Mouse (Mus musculus): ENCODE data around the gene Tmem106c. TPM values are rescaled to one million over a fixed set of nuclear protein-coding genes. Genes with fewer than 3 reads are reported as not detected.

Gene Tmem106c
- 41.5 and 44.9 TPM in 2 replicates for polyA plus RNA-seq (2016; fragmentation: Nextera tagmentation; extraction: Ambion mirVana)

DNA sequence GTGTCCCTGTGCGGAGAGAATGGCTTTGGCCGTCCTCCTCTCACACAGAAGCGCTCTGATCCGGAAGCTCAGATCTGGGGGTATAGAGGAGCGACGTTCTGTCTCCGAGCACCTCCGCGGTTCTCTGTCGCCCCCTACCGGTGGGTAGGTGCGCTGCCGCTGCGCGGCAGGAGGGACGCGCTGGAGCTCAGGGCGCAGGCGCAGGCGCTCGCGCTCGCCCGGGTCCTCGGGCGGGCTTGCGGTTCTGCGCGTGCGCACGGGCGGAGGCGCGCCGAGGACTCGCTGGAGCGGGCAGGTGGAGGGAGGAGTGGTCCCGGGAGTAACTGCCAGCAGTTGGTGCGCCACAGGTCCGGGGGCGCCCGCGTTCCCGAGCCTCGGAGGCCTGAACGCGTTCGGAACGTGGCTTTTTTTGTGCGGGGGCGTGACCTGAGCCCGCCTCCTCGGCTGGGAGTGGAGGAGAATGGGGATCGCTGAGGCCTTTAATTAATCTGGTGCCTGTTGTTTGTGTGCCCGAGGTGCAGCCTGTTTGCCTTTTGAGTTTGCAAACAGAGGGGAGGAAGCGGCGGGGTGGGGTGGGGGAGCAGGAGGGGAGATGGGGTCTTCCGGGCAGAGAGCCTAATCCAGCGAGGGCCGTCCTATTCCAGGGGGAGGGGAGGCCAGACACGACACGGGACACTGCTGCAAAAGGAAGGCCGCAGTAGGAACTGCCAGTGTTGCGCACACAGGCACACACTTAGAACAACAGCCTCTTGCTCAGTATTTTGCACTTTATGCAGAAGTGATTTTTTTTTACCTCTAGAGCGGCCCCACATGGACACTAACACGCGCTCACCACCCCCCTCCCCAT is at the start of gene Tmem106c:
Gene Tmem106c, plus strand, starts transcription at position 212 of the 847 bp plus-strand sequence.
- Histone ChIP-seq H3K9me3 (no peaks in the 10 kb centered on the region), H3K36me3 (replicated peaks) (no peaks in the 10 kb centered on the region), H3K27me3 (peaks cover 10% of the 10 kb centered on the region), H3K4me1 (peaks cover 21% of the 10 kb centered on the region), H3K27ac (peak within 1 kb of the TSS; percentile 89), H3K9ac (peak within 1 kb of the TSS; percentile 68), H3K4me3 (replicated peaks) (peak within 1 kb of the TSS; percentile 58), H3K4me2 (peak within 1 kb of the TSS; percentile 78)
- WGBS = under 1% methylated on average over 67 of the region's 67 CpGs
- peak; percentile 95 for ATAC-seq (ENCODE audit: low FRiP score)

- Histone ChIP-seq H3K9ac (no peak overlapping the region), H3K27me3 (peaks cover 9% of the 10 kb centered on the region), H3K4me1 (peaks cover 15% of the 10 kb centered on the region), H3K27ac (no peak overlapping the region), H3K36me3 (replicated peaks) (no peaks in the 10 kb centered on the region), H3K4me3 (replicated peaks) (no peak overlapping the region), H3K9me3 (no peaks in the 10 kb centered on the region), H3K4me2 (peak overlapping the region; percentile 6; the same call in 1 of the 2 replicates)
- no peak for ATAC-seq (ENCODE audit: low FRiP score)
- WGBS = 14% methylated on average over 9 of the region's 9 CpGs
Observed at GRCm38 (mm10) chr15:97914331-97914747, 49.7 kb upstream of the Tmem106c start.

DNA sequence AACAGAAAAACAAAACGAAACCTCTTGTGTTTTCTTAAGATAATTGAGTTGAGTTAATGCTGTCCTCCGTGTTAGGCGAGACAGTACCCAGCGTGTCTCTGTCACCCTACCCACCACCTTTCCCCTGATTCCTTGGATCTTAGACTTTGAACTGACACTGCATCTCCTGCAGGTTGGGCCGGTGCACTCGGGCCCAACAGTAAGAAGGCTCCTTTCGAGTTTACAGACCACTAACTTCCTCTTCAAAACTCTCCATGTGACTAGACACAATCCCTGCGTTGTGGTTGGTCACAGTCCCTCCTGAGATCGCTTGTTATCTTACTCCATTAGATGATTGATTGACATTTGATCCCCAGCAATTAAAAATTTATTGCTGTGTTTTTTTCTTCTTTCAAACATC is 46.0 kb upstream of the Tmem106c start:
- Histone ChIP-seq H3K27ac (no peak overlapping the region), H3K4me3 (replicated peaks) (no peak overlapping the region), H3K9me3 (no peaks in the 10 kb centered on the region), H3K9ac (no peak overlapping the region), H3K27me3 (no peaks in the 10 kb centered on the region), H3K36me3 (replicated peaks) (no peaks in the 10 kb centered on the region), H3K4me2 (no peak overlapping the region), H3K4me1 (peaks cover 15% of the 10 kb centered on the region)
- WGBS = 85% methylated on average over 9 of the region's 9 CpGs
- no peak for ATAC-seq (ENCODE audit: low FRiP score)

- Histone ChIP-seq H3K9ac (no peak overlapping the region), H3K4me3 (replicated peaks) (no peak overlapping the region), H3K27ac (no peak overlapping the region), H3K4me2 (no peak overlapping the region), H3K9me3 (no peaks in the 10 kb centered on the region), H3K4me1 (peaks cover 8% of the 10 kb centered on the region), H3K36me3 (replicated peaks) (no peaks in the 10 kb centered on the region), H3K27me3 (no peaks in the 10 kb centered on the region)
- 93% methylated on average over 7 of the region's 7 CpGs for WGBS
- ATAC-seq (ENCODE audit: low FRiP score) = no peak
Observed at GRCm38 (mm10) chr15:97919217-97919616, 44.8 kb upstream of the Tmem106c start.

DNA sequence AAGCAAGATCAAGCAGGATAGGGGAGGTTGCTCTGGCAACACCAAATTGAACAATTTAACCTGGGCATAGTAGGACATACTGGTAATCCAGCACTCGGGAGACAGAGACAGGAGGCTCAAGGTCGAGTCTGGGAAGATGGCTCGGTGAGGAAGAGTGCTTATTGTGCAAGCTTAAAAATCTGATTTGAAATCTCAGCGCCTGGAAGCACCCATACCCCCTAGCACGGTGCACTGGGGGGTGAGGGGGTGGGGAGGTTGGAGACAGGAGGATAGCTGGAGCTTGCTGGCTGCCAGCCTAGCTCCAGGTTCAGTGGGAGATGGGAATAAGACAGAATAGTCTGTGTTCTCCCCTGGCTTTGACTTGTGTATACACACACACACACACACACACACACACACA is 43.7 kb upstream of the Tmem106c start:
- no peaks in the 10 kb centered on the region for H3K9me3 ChIP-seq
- H3K27me3 ChIP-seq = no peaks in the 10 kb centered on the region
- no peak overlapping the region for H3K4me2 ChIP-seq
- H3K4me1 ChIP-seq = no peaks in the 10 kb centered on the region
- no peak overlapping the region for H3K9ac ChIP-seq
- WGBS = 78% methylated on average over 5 of the region's 5 CpGs
- H3K4me3 ChIP-seq (replicated peaks) = no peak overlapping the region
- H3K27ac ChIP-seq = no peak overlapping the region
- no peaks in the 10 kb centered on the region for H3K36me3 ChIP-seq (replicated peaks)
- ATAC-seq (ENCODE audit: low FRiP score) = no peak

GRCm38 (mm10) chr15:97921796-97922195 is 42.2 kb upstream of the Tmem106c start:
- Histone ChIP-seq H3K27me3 (no peaks in the 10 kb centered on the region), H3K36me3 (replicated peaks) (no peaks in the 10 kb centered on the region), H3K4me3 (replicated peaks) (no peak overlapping the region), H3K27ac (no peak overlapping the region), H3K9me3 (no peaks in the 10 kb centered on the region), H3K4me2 (no peak overlapping the region), H3K9ac (no peak overlapping the region), H3K4me1 (no peaks in the 10 kb centered on the region)
- ATAC-seq (ENCODE audit: low FRiP score) = no peak
- WGBS = 93% methylated on average over 9 of the region's 9 CpGs

DNA sequence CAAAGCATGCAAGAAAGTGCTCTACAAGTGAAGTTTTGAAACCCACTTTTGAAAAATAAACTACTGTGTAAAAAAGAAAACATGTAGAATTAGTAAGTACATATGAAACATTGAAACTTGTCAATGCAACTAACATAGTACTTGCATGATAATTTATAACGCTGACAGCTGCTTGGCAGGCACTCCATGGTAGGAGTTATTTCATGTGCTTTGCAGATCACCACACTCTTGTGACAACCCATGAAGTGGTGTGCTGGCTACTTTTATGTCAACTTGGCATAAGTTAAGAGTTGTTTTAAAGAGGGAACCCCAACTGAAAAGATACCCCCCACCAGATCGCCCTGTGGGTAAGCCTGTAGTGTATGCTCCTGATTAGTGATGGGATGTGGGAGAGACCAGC is 41.6 kb upstream of the Tmem106c start:
- no peaks in the 10 kb centered on the region for H3K4me1 ChIP-seq
- no peak overlapping the region for H3K4me2 ChIP-seq
- no peak overlapping the region for H3K4me3 ChIP-seq (replicated peaks)
- no peak for ATAC-seq (ENCODE audit: low FRiP score)
- no peaks in the 10 kb centered on the region for H3K9me3 ChIP-seq
- WGBS = 92% methylated on average over 2 of the region's 2 CpGs
- H3K36me3 ChIP-seq (replicated peaks) = no peaks in the 10 kb centered on the region
- no peak overlapping the region for H3K9ac ChIP-seq
- no peaks in the 10 kb centered on the region for H3K27me3 ChIP-seq
- no peak overlapping the region for H3K27ac ChIP-seq

DNA sequence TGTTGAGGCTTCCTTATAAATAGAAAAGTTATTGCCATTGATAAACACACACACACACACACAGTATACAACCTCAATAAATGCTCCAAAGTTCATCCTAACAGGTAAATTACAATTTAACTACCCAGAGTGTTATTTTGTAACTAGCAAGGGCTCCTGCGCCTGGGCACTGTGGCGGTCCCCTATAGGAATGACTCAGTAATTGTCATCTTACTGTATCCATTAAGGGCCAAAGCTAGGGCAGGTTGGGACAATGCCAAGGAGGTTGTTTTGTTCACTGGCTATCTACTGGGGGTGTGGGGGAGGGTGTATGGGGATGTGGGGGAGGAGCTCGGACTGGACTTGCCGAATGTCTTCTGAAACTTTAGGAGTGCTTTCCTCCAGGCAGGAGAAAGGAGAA is 37.0 kb upstream of the Tmem106c start:
- no peak overlapping the region for H3K9ac ChIP-seq
- H3K4me3 ChIP-seq (replicated peaks) = no peak overlapping the region
- H3K36me3 ChIP-seq (replicated peaks) = no peaks in the 10 kb centered on the region
- no peak overlapping the region for H3K27ac ChIP-seq
- H3K4me1 ChIP-seq = no peaks in the 10 kb centered on the region
- 61% methylated on average over 4 of the region's 4 CpGs for WGBS
- H3K9me3 ChIP-seq = no peaks in the 10 kb centered on the region
- H3K4me2 ChIP-seq = no peak overlapping the region
- no peaks in the 10 kb centered on the region for H3K27me3 ChIP-seq
- ATAC-seq (ENCODE audit: low FRiP score) = no peak

GRCm38 (mm10) chr15:97927821-97928220 is 36.2 kb upstream of the Tmem106c start:
- no peaks in the 10 kb centered on the region for H3K9me3 ChIP-seq
- no peaks in the 10 kb centered on the region for H3K4me1 ChIP-seq
- WGBS = 85% methylated on average over 6 of the region's 6 CpGs

GRCm38 (mm10) chr15:97929259-97929824 is 34.7 kb upstream of the Tmem106c start:
- no peaks in the 10 kb centered on the region for H3K9me3 ChIP-seq
- no peaks in the 10 kb centered on the region for H3K36me3 ChIP-seq (replicated peaks)
- H3K27ac ChIP-seq = no peak overlapping the region
- no peaks in the 10 kb centered on the region for H3K27me3 ChIP-seq
- H3K9ac ChIP-seq = no peak overlapping the region
- no peak overlapping the region for H3K4me3 ChIP-seq (replicated peaks)
- no peak overlapping the region for H3K4me2 ChIP-seq
- no peaks in the 10 kb centered on the region for H3K4me1 ChIP-seq
- 73% methylated on average over 13 of the region's 13 CpGs for WGBS
- ATAC-seq (ENCODE audit: low FRiP score) = no peak

More at GRCm38 (mm10) chr15:97927821-97928220, 36.2 kb upstream of the Tmem106c start:
- no peak for ATAC-seq (ENCODE audit: low FRiP score)
- Histone ChIP-seq H3K27me3 (no peaks in the 10 kb centered on the region), H3K36me3 (replicated peaks) (no peaks in the 10 kb centered on the region), H3K9ac (no peak overlapping the region), H3K27ac (no peak overlapping the region), H3K4me3 (replicated peaks) (no peak overlapping the region), H3K4me2 (no peak overlapping the region)

DNA sequence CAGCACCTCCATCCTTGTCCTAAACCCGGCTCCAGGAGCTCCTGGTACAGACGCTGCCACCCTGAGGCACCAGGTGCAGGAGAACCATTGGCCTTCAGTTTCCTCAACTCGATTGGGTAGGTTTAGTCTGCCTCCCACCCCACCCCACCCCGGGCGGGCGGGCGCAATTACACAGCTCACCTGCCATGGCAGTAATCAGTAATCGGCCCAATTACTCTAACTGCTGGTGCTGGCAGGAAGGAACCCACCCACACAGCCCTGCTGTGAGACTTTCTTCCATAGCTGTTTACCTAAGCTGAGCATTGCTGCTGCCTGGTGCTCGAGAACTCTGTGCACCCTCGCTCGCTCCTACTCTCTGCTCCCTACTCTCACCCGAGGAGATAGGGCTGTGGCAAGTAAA is 31.6 kb upstream of the Tmem106c start:
- Histone ChIP-seq H3K4me1 (no peaks in the 10 kb centered on the region), H3K36me3 (replicated peaks) (no peaks in the 10 kb centered on the region), H3K4me2 (no peak overlapping the region), H3K27me3 (no peaks in the 10 kb centered on the region), H3K9ac (no peak overlapping the region), H3K27ac (no peak overlapping the region), H3K4me3 (replicated peaks) (no peak overlapping the region), H3K9me3 (no peaks in the 10 kb centered on the region)
- no peak for ATAC-seq (ENCODE audit: low FRiP score)
- 91% methylated on average over 12 of the region's 12 CpGs for whole genome bisulfite sequencing

DNA sequence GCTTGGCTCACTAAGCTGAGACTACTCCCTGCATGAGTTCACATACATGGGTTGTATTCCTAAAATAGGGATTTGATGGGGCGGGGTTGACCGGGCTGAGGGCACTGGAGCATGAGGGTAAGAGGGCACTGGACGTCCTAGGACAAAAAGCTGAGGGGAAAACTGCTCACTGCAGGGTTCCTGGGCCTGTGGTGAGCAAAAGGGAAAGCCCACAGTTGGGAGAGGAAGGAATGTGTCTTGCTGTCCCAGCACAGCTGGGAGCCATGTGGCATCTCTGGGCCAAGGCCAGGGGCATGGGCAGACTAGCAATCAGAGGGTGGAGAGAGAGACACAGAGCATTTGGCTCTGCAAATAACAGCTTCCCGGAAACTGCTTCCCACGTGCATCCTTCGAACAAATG is 25.4 kb upstream of the Tmem106c start:
- H3K4me2 ChIP-seq = no peak overlapping the region
- no peak overlapping the region for H3K27ac ChIP-seq
- H3K4me1 ChIP-seq = no peaks in the 10 kb centered on the region
- no peaks in the 10 kb centered on the region for H3K36me3 ChIP-seq (replicated peaks)
- no peaks in the 10 kb centered on the region for H3K27me3 ChIP-seq
- no peak overlapping the region for H3K4me3 ChIP-seq (replicated peaks)
- H3K9ac ChIP-seq = no peak overlapping the region
- H3K9me3 ChIP-seq = no peaks in the 10 kb centered on the region
- ATAC-seq (ENCODE audit: low FRiP score) = no peak
- WGBS = 60% methylated on average over 6 of the region's 6 CpGs

DNA sequence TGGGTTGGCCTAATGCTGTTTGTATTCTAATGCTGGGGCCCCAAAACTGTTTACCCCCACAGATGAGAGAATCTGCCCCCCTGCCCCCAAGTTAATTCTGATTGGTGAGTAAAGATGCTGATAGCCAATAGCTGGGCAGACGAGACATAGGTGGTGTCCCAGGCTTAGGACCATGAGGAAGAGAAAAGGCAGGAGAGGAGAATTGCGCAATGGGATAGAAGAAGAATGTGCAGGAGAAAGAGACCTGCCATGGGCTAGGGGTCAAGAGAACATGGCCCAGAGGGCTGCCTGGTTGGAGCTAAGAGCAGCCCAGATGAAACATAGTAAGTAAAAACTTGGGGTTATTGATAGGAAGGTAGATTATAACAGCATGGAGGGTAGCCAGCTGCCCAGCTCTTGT is 23.9 kb upstream of the Tmem106c start:
- no peak overlapping the region for H3K4me3 ChIP-seq (replicated peaks)
- whole genome bisulfite sequencing = 87% methylated on average over 2 of the region's 2 CpGs
- ATAC-seq (ENCODE audit: low FRiP score) = no peak

More for the DNA sequence above, 23.9 kb upstream of the Tmem106c start:
- H3K27ac ChIP-seq = no peak overlapping the region
- no peaks in the 10 kb centered on the region for H3K9me3 ChIP-seq
- H3K36me3 ChIP-seq (replicated peaks) = no peaks in the 10 kb centered on the region
- H3K27me3 ChIP-seq = no peaks in the 10 kb centered on the region
- no peak overlapping the region for H3K4me2 ChIP-seq
- no peak overlapping the region for H3K9ac ChIP-seq
- no peaks in the 10 kb centered on the region for H3K4me1 ChIP-seq

All from forebrain, embryonic 12.5 days (tissue).